Mouse (Mus musculus) heart, adult 18-20 months (tissue): ENCODE data around the gene Gm10134. TPM values are rescaled to one million over a fixed set of nuclear protein-coding genes. Genes with fewer than 3 reads are reported as not detected.
"Not testable (repeated sequence)": the region's sequence is repeated elsewhere in the genome, so short reads cannot be mapped to it uniquely, and the experiment has no call there.

Source experiments
- DNase-seq, 2 experiments: peaks; one replicate each; pipeline ENCODE4 v3.0.0; 2021 to 2022; ENCODE audit warnings: mixed read lengths in 1 of 2
- long read RNA-seq, 2 experiments: library from polyadenylated mRNA; stranded (forward); transcript quantifications; one replicate each; pipeline ENCODE4 v2.0.0; 2021
- total RNA-seq, 2 experiments: library from RNA; stranded (reverse); gene quantifications; 2 replicates each; pipeline ENCODE4 v1.2.3; 2021

Gm10134 gene
- 1 to 10 TPM; 1.1 to 1.2 TPM for total RNA-seq
- long read RNA-seq, experiment 1 = 0 reads
- long read RNA-seq, experiment 2 = 0 reads

- no peak for DNase-seq
Measured at GRCm38 (mm10) chr2:28505795-28506194, at the start of gene Gm10134. Gm10134 (plus strand) TSS chr2:28506095.

GRCm38 (mm10) chr2:28456616-28457015, 49.3 kb upstream of the Gm10134 start:
- no peak for DNase-seq

GRCm38 (mm10) chr2:28463919-28464318, 42.0 kb upstream of the Gm10134 start:
- DNase-seq = peak; percentile 47 to 77

GRCm38 (mm10) chr2:28464919-28465318, 41.0 kb upstream of the Gm10134 start:
- DNase-seq = no peak

- peak; percentile 72 to 74 for DNase-seq
Measured at GRCm38 (mm10) chr2:28465836-28466518, 39.9 kb upstream of the Gm10134 start, which contains the start of gene 1700007K13Rik. 1700007K13Rik (minus strand) TSS chr2:28466332.

- peak; percentile 86 to 88 for DNase-seq
Measured at GRCm38 (mm10) chr2:28467860-28468485, 37.9 kb upstream of the Gm10134 start, which contains the start of gene Mrps2. Mrps2 (plus strand) TSS chr2:28468066.

GRCm38 (mm10) chr2:28468486-28469225, 37.2 kb upstream of the Gm10134 start:
- no peak for DNase-seq

GRCm38 (mm10) chr2:28469461-28469860, 36.4 kb upstream of the Gm10134 start:
- no peak for DNase-seq

- DNase-seq = no peak
Measured at GRCm38 (mm10) chr2:28470591-28470990, 35.3 kb upstream of the Gm10134 start.

- not testable (repeated sequence) for DNase-seq
Measured at GRCm38 (mm10) chr2:28472011-28472410, 33.9 kb upstream of the Gm10134 start.

GRCm38 (mm10) chr2:28477993-28478392, 27.9 kb upstream of the Gm10134 start:
- DNase-seq = not testable (repeated sequence)

- DNase-seq = no peak
Measured at GRCm38 (mm10) chr2:28479208-28480204, 26.4 kb upstream of the Gm10134 start.

- no peak for DNase-seq
Measured at GRCm38 (mm10) chr2:28483861-28484260, 22.0 kb upstream of the Gm10134 start.

- no peak for DNase-seq
Measured at GRCm38 (mm10) chr2:28494521-28494920, 11.4 kb upstream of the Gm10134 start.

GRCm38 (mm10) chr2:28495207-28495756, 10.6 kb upstream of the Gm10134 start:
- DNase-seq = peak; percentile 52

- no peak for DNase-seq
Measured at GRCm38 (mm10) chr2:28495801-28496595, 9.9 kb upstream of the Gm10134 start.

- DNase-seq = peak in 1 of 2 experiments; percentile 60
Measured at GRCm38 (mm10) chr2:28496671-28497070, 9.2 kb upstream of the Gm10134 start, which contains the start of gene Gbgt1. Gbgt1 (plus strand) TSS chr2:28496891.

GRCm38 (mm10) chr2:28497561-28497960, 8.3 kb upstream of the Gm10134 start:
- DNase-seq = no peak

- no peak for DNase-seq
Measured at GRCm38 (mm10) chr2:28498431-28498830, 7.5 kb upstream of the Gm10134 start.

GRCm38 (mm10) chr2:28502987-28503386, 2.9 kb upstream of the Gm10134 start:
- DNase-seq = no peak
